Mouse (Mus musculus) testis, adult 2 months (tissue): ENCODE results near the gene Aldh3a2.

ENCODE experiments used
- CTCF ChIP-seq: fragments of 200-500 bp; IDR thresholded peaks from 2 replicates; pipeline ENCODE4 v1.5.1; 2012; ENCODE audit warnings: low read depth, mild to moderate bottlenecking, inconsistent platforms, low read length, moderate library complexity; ENCODE audit not compliant: control insufficient read depth, insufficient read depth, insufficient replicate concordance
- POLR2A ChIP-seq: fragments of 200-500 bp; IDR thresholded peaks from 2 replicates; pipeline ENCODE4 v1.6.1; 2012; ENCODE audit warnings: low read depth, mild to moderate bottlenecking, inconsistent platforms, low read length, moderate library complexity; ENCODE audit not compliant: control insufficient read depth

- TF ChIP-seq CTCF (peak; percentile 55; the same call in 1 of the 2 replicates), POLR2A (no peak; the same call in 1 of the 2 replicates)
Observed at GRCm38 (mm10) chr11:61174291-61174820, 92.9 kb downstream of the Aldh3a2 start.
